In genomic region chr14:54183873-54184272, GRCm38 (mm10) we compare ENCODE assay signal across 24 mouse cellular contexts.
A peak's percentile ranks its signal among the peaks of the same experiment; 100 is the strongest.
DNase-seq lines count a peak whose midpoint lies in the region; ATAC-seq and TF ChIP-seq lines count a peak whose summit lies in the region.
"Had no signal": no experiment of that assay in that cellular context is flagged by ENCODE, and none has a peak within 500 bp of the region (broad histone marks: within the 10 kb centered on the region; RNA-seq: fewer than 3 reads in every experiment).

No protein-coding gene starts in this region.

- ATAC-seq in lung, embryonic 15.5 days (ENCODE audit: borderline replicate concordance, extremely low read depth, low FRiP score, low TSS enrichment) = peak; percentile 62; the same call in 1 of the 2 replicates
- no peak for ATAC-seq in midbrain, postnatal 0 days (ENCODE audit: low FRiP score)
- ATAC-seq: forebrain, embryonic 14.5 days; inflammation-experienced regulatory T-cells, adult 6 months had no signal

- H3K4me1 ChIP-seq in heart, adult 2 months (ENCODE audit: control insufficient read depth, insufficient read depth, low read length) = peaks cover 2% of the 10 kb centered on the region
- peaks cover 38% of the 10 kb centered on the region for H3K4me1 ChIP-seq in heart, embryonic 10.5 days
- peaks cover 45% of the 10 kb centered on the region for H3K4me1 ChIP-seq in lung, embryonic 15.5 days
- peaks cover 2% of the 10 kb centered on the region; the same call in 1 of the 2 replicates for H3K4me1 ChIP-seq in spleen, adult 2 months (ENCODE audit: control insufficient read depth, insufficient read depth, insufficient read length)
- H3K4me1 ChIP-seq in midbrain, postnatal 0 days (ENCODE audit: insufficient read depth, low read length) = peaks cover 12% of the 10 kb centered on the region
- H3K4me1 ChIP-seq: liver, embryonic 13.5 days had no signal

- no peak for TF ChIP-seq CTCF in heart, adult 2 months (IDR thresholded peaks at IDR 0.05)
- TF ChIP-seq CTCF in spleen, adult 2 months (IDR thresholded peaks at IDR 0.05; ENCODE audit: extremely low read depth, insufficient read depth, insufficient read length, insufficient replicate concordance) = no peak
- no peak for TF ChIP-seq CTCF in midbrain, postnatal 0 days (IDR thresholded peaks at IDR 0.05)

- H3K9ac ChIP-seq in heart, adult 2 months (ENCODE audit: low read depth, low read length) = no peak overlapping the region
- H3K9ac ChIP-seq in lung, embryonic 15.5 days = no peak overlapping the region
- no peak overlapping the region for H3K9ac ChIP-seq in midbrain, postnatal 0 days (replicated peaks; ENCODE audit: low read length, poor library complexity, severe bottlenecking)
- H3K9ac ChIP-seq: embryonic facial prominence, embryonic 13.5 days; liver, embryonic 13.5 days; midbrain, embryonic 12.5 days; stomach, embryonic 15.5 days had no signal

- H3K36me3 ChIP-seq in heart, adult 2 months (ENCODE audit: control insufficient read depth, insufficient read depth, low read length) = 0 out of 2 replicates have a peak, but pooled peaks cover under 1% of the 10 kb centered on the region
- H3K36me3 ChIP-seq in heart, embryonic 10.5 days = no peaks in the 10 kb centered on the region
- no peaks in the 10 kb centered on the region for H3K36me3 ChIP-seq in lung, embryonic 15.5 days
- no peaks in the 10 kb centered on the region for H3K36me3 ChIP-seq in spleen, adult 2 months (ENCODE audit: control insufficient read depth, insufficient read depth, low read length)
- no peaks in the 10 kb centered on the region for H3K36me3 ChIP-seq in midbrain, postnatal 0 days (ENCODE audit: insufficient read depth, low read length)
- H3K36me3 ChIP-seq: embryonic facial prominence, embryonic 13.5 days; liver, embryonic 13.5 days; midbrain, embryonic 12.5 days; stomach, embryonic 15.5 days had no signal

- no peaks in the 10 kb centered on the region for H3K27me3 ChIP-seq in heart, adult 2 months (ENCODE audit: control insufficient read depth, insufficient read depth, low read length)
- H3K27me3 ChIP-seq in heart, embryonic 10.5 days (ENCODE audit: insufficient read depth, poor library complexity, severe bottlenecking) = no peaks in the 10 kb centered on the region
- H3K27me3 ChIP-seq in lung, embryonic 15.5 days = no peaks in the 10 kb centered on the region
- H3K27me3 ChIP-seq in spleen, adult 2 months (ENCODE audit: control insufficient read depth, insufficient read depth, low read length) = no peaks in the 10 kb centered on the region
- no peaks in the 10 kb centered on the region; the same call in 1 of the 2 replicates for H3K27me3 ChIP-seq in midbrain, postnatal 0 days (ENCODE audit: insufficient read depth, low read length)
- H3K27me3 ChIP-seq: embryonic facial prominence, embryonic 13.5 days; midbrain, embryonic 12.5 days; stomach, embryonic 15.5 days had no signal

- TF ChIP-seq POLR2A in heart, adult 2 months (IDR thresholded peaks at IDR 0.05; ENCODE audit: insufficient read depth, low read depth, low read length) = no peak
- no peak for TF ChIP-seq POLR2A in spleen, adult 2 months (IDR thresholded peaks at IDR 0.05; ENCODE audit: low read depth, low read length)

- no peak overlapping the region for H3K4me2 ChIP-seq in lung, embryonic 15.5 days
- H3K4me2 ChIP-seq in midbrain, postnatal 0 days (ENCODE audit: low read depth, low read length, poor library complexity, severe bottlenecking) = no peak overlapping the region
- H3K4me2 ChIP-seq: embryonic facial prominence, embryonic 13.5 days; heart, embryonic 11.5 days; liver, embryonic 13.5 days; midbrain, embryonic 12.5 days; stomach, embryonic 15.5 days had no signal

- no peak for TF ChIP-seq EP300 in heart, adult 2 months (IDR thresholded peaks at IDR 0.05; ENCODE audit: insufficient read depth, low read depth, low read length)

- no peaks in the 10 kb centered on the region for H3K79me2 ChIP-seq in heart, adult 2 months (replicated peaks; ENCODE audit: control insufficient read depth, insufficient read depth, low read length)

- intact Hi-C loops in heart, adult 2 months (cut with DNase I) = no loop called here

- no peak overlapping the region for H3K4me3 ChIP-seq in heart, adult 2 months
- no peak overlapping the region for H3K4me3 ChIP-seq in heart, embryonic 10.5 days
- no peak overlapping the region for H3K4me3 ChIP-seq in lung, embryonic 15.5 days
- H3K4me3 ChIP-seq in spleen, adult 2 months (ENCODE audit: extremely low read depth, insufficient read depth, insufficient read length) = no peak overlapping the region
- no peak overlapping the region for H3K4me3 ChIP-seq in midbrain, postnatal 0 days (ENCODE audit: low read depth, low read length)
- H3K4me3 ChIP-seq: embryonic facial prominence, embryonic 13.5 days; gastrocnemius, adult 2 months; liver, embryonic 13.5 days; midbrain, embryonic 12.5 days; stomach, embryonic 15.5 days had no signal

- H3K9me3 ChIP-seq in heart, embryonic 10.5 days = no peaks in the 10 kb centered on the region
- no peaks in the 10 kb centered on the region for H3K9me3 ChIP-seq in lung, embryonic 15.5 days
- no peaks in the 10 kb centered on the region for H3K9me3 ChIP-seq in midbrain, postnatal 0 days (ENCODE audit: low read length)
- H3K9me3 ChIP-seq: embryonic facial prominence, embryonic 13.5 days; liver, embryonic 13.5 days; midbrain, embryonic 12.5 days; stomach, embryonic 15.5 days had no signal

- WGBS in heart, adult 2 months = 69% methylated on average over 3 of the region's 3 CpGs
- WGBS in heart, embryonic 10.5 days = 81% methylated on average over 3 of the region's 3 CpGs
- 48% methylated on average over 3 of the region's 3 CpGs for WGBS in lung, embryonic 15.5 days
- WGBS in spleen, adult 2 months = 81% methylated on average over 3 of the region's 3 CpGs
- WGBS in midbrain, postnatal 0 days = 55% methylated on average over 3 of the region's 3 CpGs

- peak overlapping the region; percentile 16; the same call in 1 of the 2 replicates for H3K27ac ChIP-seq in heart, adult 2 months
- no peak overlapping the region for H3K27ac ChIP-seq in heart, embryonic 10.5 days
- no peak overlapping the region for H3K27ac ChIP-seq in lung, embryonic 15.5 days
- H3K27ac ChIP-seq in spleen, adult 2 months (ENCODE audit: insufficient read depth, low read length) = peak overlapping the region; percentile 60; the same call in 1 of the 2 replicates
- H3K27ac ChIP-seq in midbrain, postnatal 0 days (ENCODE audit: low read depth, low read length) = 0 out of 2 replicates have a peak overlapping the region, but pooled peaks have one; percentile 12
- H3K27ac ChIP-seq: embryonic facial prominence, embryonic 13.5 days; kidney, postnatal 0 days; stomach, embryonic 15.5 days had no signal

- no peak for DNase-seq in heart, adult 2 months
- no peak for DNase-seq in heart, embryonic 10.5 days (ENCODE audit: low spot score)
- no peak for DNase-seq in lung, adult 18-20 months
- no peak for DNase-seq in spleen, adult 2 months (ENCODE audit: low read depth in 1 of 2, low spot score in 2 of 2)
- DNase-seq in spleen, postnatal 36 days (ENCODE audit: low spot score in 2 of 2) = no peak
- no peak for DNase-seq in midbrain, postnatal 0 days (ENCODE audit: low spot score)
- DNase-seq in layer of hippocampus, adult 11-12 months (ENCODE audit: low spot score) = no peak
- DNase-seq: adrenal gland, postnatal 10 days; cerebellum, adult 18-20 months; cerebellum, postnatal 25 days; embryo, embryonic 11 days; gastrocnemius, adult 2 months; kidney, adult 18-20 months; liver, embryonic 13.5 days; retina, postnatal 1 day; thymus, postnatal 36 days had no signal

Comparison
In these comparisons a context has a peak if more than half of its experiments do, and no peak if none do; other contexts are left out.
1. H3K27ac ChIP-seq: peak in heart, adult 2 months (single experiment), spleen, adult 2 months (single experiment) and midbrain, postnatal 0 days (single experiment); none in heart, embryonic 10.5 days (single experiment) and lung, embryonic 15.5 days (single experiment).